11 mouse cellular contexts compared by ENCODE assay signal in genomic region chr5:39325399-39325798, GRCm38 (mm10).
DNase-seq lines count a peak whose midpoint lies in the region.
"Had no signal": no experiment of that assay in that cellular context is flagged by ENCODE, and none has a peak within 500 bp of the region (broad histone marks: within the 10 kb centered on the region; RNA-seq: fewer than 3 reads in every experiment).

No protein-coding gene starts in this region.

- intact Hi-C loops in heart, postnatal 36 days (cut with DNase I) = no loop called here

- peak; percentile 50 to 65 for DNase-seq in frontal cortex, adult 2 months (ENCODE audit: extremely low spot score in 1 of 2, low spot score in 1 of 2)
- DNase-seq in frontal cortex, postnatal 10 days (ENCODE audit: low spot score in 2 of 2) = no peak
- DNase-seq in brain, embryonic 18.5 days (ENCODE audit: low read depth, low spot score) = peak; percentile 49
- DNase-seq in cerebellum, adult 9-10 months = peak; percentile 84
- peak; percentile 44 for DNase-seq in layer of hippocampus, adult 9-11 months
- DNase-seq in kidney, postnatal 10 days = no peak
- no peak for DNase-seq in spleen, postnatal 10 days (ENCODE audit: low spot score in 2 of 2)
- no peak for DNase-seq in heart, postnatal 36 days
- DNase-seq: gastrocnemius, adult 2 months; heart, adult 2 months; kidney, postnatal 25 days had no signal

Comparison
In these comparisons a context has a peak if more than half of its experiments do, and no peak if none do; other contexts are left out.
1. DNase-seq: peak in frontal cortex, adult 2 months (2 of 2), brain, embryonic 18.5 days (single experiment), cerebellum, adult 9-10 months (single experiment) and layer of hippocampus, adult 9-11 months (single experiment); none in frontal cortex, postnatal 10 days (0 of 2), kidney, postnatal 10 days (single experiment), spleen, postnatal 10 days (0 of 2) and heart, postnatal 36 days (0 of 2).